Mouse (Mus musculus) brain, embryonic 14.5 days (tissue): ENCODE measurements around the gene Gm12166.

Experiments used
- CTCF ChIP-seq: fragments of 200-500 bp; IDR thresholded peaks from 2 replicates; pipeline ENCODE4 v1.5.1; 2012; ENCODE audit warnings: inconsistent platforms, mild to moderate bottlenecking, moderate library complexity, borderline replicate concordance; ENCODE audit not compliant: insufficient read depth, insufficient read length; ENCODE audit errors: extremely low read depth
- POLR2A ChIP-seq: fragments of 200-500 bp; IDR thresholded peaks from 2 replicates; pipeline ENCODE4 v1.6.1; 2012; ENCODE audit warnings: mild to moderate bottlenecking, inconsistent platforms, borderline replicate concordance; ENCODE audit not compliant: poor library complexity, insufficient read depth, insufficient read length, severe bottlenecking; ENCODE audit errors: extremely low read depth

GRCm38 (mm10) chr11:46064767-46065166 is 12.6 kb upstream of the Gm12166 start:
- TF ChIP-seq CTCF = no peak
- no peak for TF ChIP-seq POLR2A
